Mouse (Mus musculus) heart, embryonic 14.5 days (tissue): ENCODE results near the gene Prkra. TPM values are rescaled to one million over a fixed set of nuclear protein-coding genes. Genes with fewer than 3 reads are reported as not detected.

Experiments used
- ATAC-seq: fragments of 200-750 bp; cut with Nextera tagmentation; 2 replicates; pipeline ENCODE4 v1.8.0; 2017; ENCODE audit warnings: low read depth, moderate TSS enrichment; ENCODE audit not compliant: insufficient number of reproducible peaks, insufficient read depth, low FRiP score
- H3K27ac ChIP-seq, 2 experiments: fragments of 200-500 bp in 1 of 2; fragments of 300-500 bp in 1 of 2; sonication (generic) in 1 of 2; replicated peaks in 1 of 2; 2 replicates each; pipeline ENCODE4 v1.5.1; 2012 to 2014; ENCODE audit warnings: low read depth in 2 of 2, low read length in 2 of 2, control low read depth in 1 of 2, mild to moderate bottlenecking in 1 of 2, mixed read lengths in 1 of 2; ENCODE audit not compliant: control insufficient read depth in 1 of 2, insufficient read depth in 1 of 2
- H3K27me3 ChIP-seq: fragments of 300-500 bp; sonication (generic); 2 replicates; pipeline ENCODE4 v1.6.1; 2014; ENCODE audit warnings: mild to moderate bottlenecking, low read length, control low read depth; ENCODE audit not compliant: control insufficient read depth, insufficient read depth
- H3K36me3 ChIP-seq: fragments of 300-500 bp; sonication (generic); 2 replicates; pipeline ENCODE4 v1.6.1; 2014; ENCODE audit warnings: mild to moderate bottlenecking, control low read depth, low read length, mixed read lengths; ENCODE audit not compliant: control insufficient read depth, insufficient read depth
- H3K4me1 ChIP-seq, 2 experiments: fragments of 200-500 bp in 1 of 2; fragments of 300-500 bp in 1 of 2; sonication (generic) in 1 of 2; 2 replicates each; pipeline ENCODE4 v1.6.1; 2012 to 2014; ENCODE audit warnings: low read length in 2 of 2, control low read depth in 1 of 2, mixed read lengths in 1 of 2; ENCODE audit not compliant: control insufficient read depth in 2 of 2, insufficient read depth in 2 of 2
- H3K4me2 ChIP-seq: fragments of 300-500 bp; sonication (generic); 2 replicates; pipeline ENCODE4 v1.6.1; 2014; ENCODE audit warnings: mild to moderate bottlenecking, low read length
- H3K4me3 ChIP-seq, 2 experiments: fragments of 200-500 bp in 1 of 2; fragments of 300-500 bp in 1 of 2; sonication (generic) in 1 of 2; 2 replicates each; pipeline ENCODE4 v1.5.1; 2012 to 2014; ENCODE audit warnings: low read length in 2 of 2, mild to moderate bottlenecking in 2 of 2, control low read depth in 1 of 2, low read depth in 1 of 2, moderate library complexity in 1 of 2; ENCODE audit not compliant: control insufficient read depth in 1 of 2, insufficient read depth in 1 of 2
- H3K9ac ChIP-seq: fragments of 300-500 bp; sonication (generic); 2 replicates; pipeline ENCODE4 v1.6.1; 2014; ENCODE audit warnings: mild to moderate bottlenecking, low read length
- H3K9me3 ChIP-seq: fragments of 300-500 bp; sonication (generic); 2 replicates; pipeline ENCODE4 v1.6.1; 2016; ENCODE audit warnings: low read length, control low read depth; ENCODE audit not compliant: control insufficient read depth
- WGBS: fragments of 180-500 bp; shearing (Covaris S2); extraction: QIAGEN DNeasy Blood & Tissue Kit; methylation state at CpG from one replicate; pipeline ENCODE4 v1.1.7; 2014; 5-methylcytosine and 5-hydroxymethylcytosine counted together
- polyA plus RNA-seq: library from polyadenylated mRNA; unstranded; fragments of >200 nt; fragmentation: Nextera tagmentation; extraction: Ambion mirVana; gene quantifications from 2 replicates; pipeline ENCODE4 v1.2.1, GENCODE M21; 2014

The Prkra gene
- polyA plus RNA-seq, 1 experiment from 2014 or later, result 38.9 TPM

DNA sequence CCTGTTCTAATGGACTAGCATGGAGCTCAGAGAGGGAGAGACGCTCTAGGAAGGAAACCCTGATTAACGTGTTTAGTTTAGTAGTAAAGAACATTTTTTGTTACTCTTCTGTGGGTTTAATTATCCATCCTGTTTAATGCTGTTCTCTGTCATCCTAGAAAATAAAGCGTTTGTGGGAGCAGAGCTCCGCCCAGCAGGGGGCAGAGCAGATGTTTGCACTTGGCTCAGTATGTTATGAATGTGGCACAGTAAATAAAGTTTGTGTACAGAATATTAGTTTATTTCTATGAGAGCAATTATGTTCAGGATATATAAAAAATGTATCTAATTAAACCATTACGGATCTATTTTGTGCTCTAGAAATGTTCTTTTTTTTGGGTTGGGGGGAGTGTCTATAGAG is 48.6 kb downstream of the Prkra start:
- no peak overlapping the region for H3K4me3 ChIP-seq
- WGBS, result 74% methylated on average over 5 of the region's 5 CpGs
- H3K4me2 ChIP-seq, result no peak overlapping the region
- H3K27me3 ChIP-seq, result no peaks in the 10 kb centered on the region
- no peak for ATAC-seq
- no peak overlapping the region for H3K9ac ChIP-seq
- no peak overlapping the region for H3K27ac ChIP-seq
- H3K36me3 ChIP-seq, result no peaks in the 10 kb centered on the region
- no peaks in the 10 kb centered on the region for H3K4me1 ChIP-seq
- H3K9me3 ChIP-seq, result no peaks in the 10 kb centered on the region

DNA sequence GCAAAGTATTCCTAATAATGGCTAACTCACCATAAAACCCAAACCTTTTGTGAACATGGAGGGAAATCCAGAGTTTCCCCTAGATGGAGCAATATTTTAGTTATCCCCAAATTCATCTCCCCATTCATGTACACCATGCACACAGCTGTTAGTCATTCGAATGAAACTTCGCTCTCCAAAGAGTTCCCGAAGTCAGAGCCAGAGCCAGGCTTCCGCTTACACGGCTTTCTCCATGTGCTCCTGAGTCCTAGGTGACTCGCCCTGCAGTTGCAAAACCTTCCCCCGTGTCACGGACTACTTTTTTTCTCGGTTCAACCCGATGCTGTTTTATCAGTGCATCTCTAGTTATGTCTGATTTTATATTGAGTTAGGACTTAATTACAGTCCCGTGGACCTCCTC is 50.3 kb downstream of the Prkra start:
- WGBS, result 83% methylated on average over 11 of the region's 11 CpGs
- Histone ChIP-seq H3K27me3 (no peaks in the 10 kb centered on the region), H3K4me2 (no peak overlapping the region), H3K4me1 (no peaks in the 10 kb centered on the region), H3K9ac (no peak overlapping the region), H3K4me3 (no peak overlapping the region), H3K27ac (no peak overlapping the region), H3K36me3 (no peaks in the 10 kb centered on the region), H3K9me3 (no peaks in the 10 kb centered on the region)
- no peak for ATAC-seq

GRCm38 (mm10) chr2:76592401-76592924 is 55.4 kb downstream of the Prkra start:
- Histone ChIP-seq H3K9me3 (no peaks in the 10 kb centered on the region), H3K27ac (no peak overlapping the region), H3K36me3 (no peaks in the 10 kb centered on the region), H3K4me2 (no peak overlapping the region), H3K27me3 (no peaks in the 10 kb centered on the region), H3K9ac (no peak overlapping the region), H3K4me1 (no peaks in the 10 kb centered on the region), H3K4me3 (no peak overlapping the region)
- no peak for ATAC-seq
- 55% methylated on average over 3 of the region's 3 CpGs for WGBS

- no peaks in the 10 kb centered on the region for H3K9me3 ChIP-seq
- H3K27me3 ChIP-seq, result no peaks in the 10 kb centered on the region
- no peaks in the 10 kb centered on the region for H3K4me1 ChIP-seq
- WGBS, result 85% methylated on average over 7 of the region's 7 CpGs
- H3K9ac ChIP-seq, result no peak overlapping the region
- no peaks in the 10 kb centered on the region for H3K36me3 ChIP-seq
- H3K4me3 ChIP-seq, result no peak overlapping the region
- no peak for ATAC-seq
- H3K27ac ChIP-seq, result no peak overlapping the region
- H3K4me2 ChIP-seq, result no peak overlapping the region
These were observed 57.6 kb downstream of the Prkra start for GRCm38 (mm10) chr2:76590221-76590620.

DNA sequence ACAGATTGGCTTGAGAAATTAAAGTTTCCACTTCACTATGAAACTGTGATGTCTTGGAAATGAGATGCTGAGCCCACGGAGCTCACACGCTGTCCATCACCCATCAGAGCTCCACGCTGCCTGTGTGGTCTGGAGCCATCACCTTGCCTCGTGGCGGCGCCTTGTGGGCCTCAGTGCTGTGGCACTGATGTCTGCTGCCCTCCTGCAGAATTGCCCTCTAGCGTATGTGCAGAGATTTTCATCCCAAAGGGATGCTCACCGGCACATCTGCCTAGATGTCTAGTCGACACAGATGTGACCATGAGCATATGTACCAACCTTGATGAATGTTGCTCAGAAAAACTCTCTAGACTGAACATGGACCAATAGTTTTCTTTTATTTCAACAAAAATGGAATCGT is 60.9 kb downstream of the Prkra start:
- Histone ChIP-seq H3K27ac (no peak overlapping the region), H3K4me1 (no peaks in the 10 kb centered on the region), H3K9ac (no peak overlapping the region), H3K4me3 (no peak overlapping the region), H3K4me2 (no peak overlapping the region), H3K36me3 (no peaks in the 10 kb centered on the region), H3K9me3 (no peaks in the 10 kb centered on the region), H3K27me3 (no peaks in the 10 kb centered on the region)
- no peak for ATAC-seq
- WGBS, result 75% methylated on average over 10 of the region's 10 CpGs

DNA sequence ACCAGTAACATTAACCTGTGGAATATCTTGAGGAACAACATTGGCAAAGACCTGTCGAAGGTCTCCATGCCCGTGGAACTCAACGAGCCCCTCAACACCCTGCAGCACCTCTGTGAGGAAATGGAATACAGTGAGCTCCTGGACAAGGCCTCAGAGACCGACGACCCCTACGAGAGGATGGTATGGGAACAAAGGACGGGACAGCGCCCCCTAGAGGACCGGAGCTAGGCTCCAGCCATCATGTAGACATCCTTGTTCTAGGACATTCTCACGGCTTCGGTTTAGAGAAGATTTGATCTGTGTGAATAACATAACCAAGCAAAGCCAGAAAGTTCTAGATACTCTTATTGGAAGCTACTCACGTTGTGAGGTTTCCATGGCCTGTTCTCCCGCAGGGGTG is 62.7 kb downstream of the Prkra start:
- WGBS, result 87% methylated on average over 13 of the region's 13 CpGs
- no peak for ATAC-seq
- no peak overlapping the region for H3K27ac ChIP-seq
- H3K4me3 ChIP-seq, result no peak overlapping the region
- H3K4me1 ChIP-seq, result no peaks in the 10 kb centered on the region
- H3K4me2 ChIP-seq, result no peak overlapping the region
- no peaks in the 10 kb centered on the region for H3K27me3 ChIP-seq
- no peaks in the 10 kb centered on the region for H3K9me3 ChIP-seq
- H3K36me3 ChIP-seq, result no peaks in the 10 kb centered on the region
- H3K9ac ChIP-seq, result no peak overlapping the region

Other genes starting within 250 kb of the Prkra start
- 3.5 and 5.9 TPM in 2 replicates for gene Osbpl6, start 241.5 kb downstream of the Prkra start, polyA plus RNA-seq
- gene Pjvk, start 461 bp upstream of the Prkra start, polyA plus RNA-seq, result 0.18 TPM in 1 of 2 replicates, not detected in the other
- gene Fkbp7, start 25.1 kb upstream of the Prkra start, polyA plus RNA-seq, result 73.8 and 85.0 TPM in 2 replicates
- 10.0 and 13.0 TPM in 2 replicates for gene Plekha3, start 27.3 kb upstream of the Prkra start, polyA plus RNA-seq